Mouse (Mus musculus): ENCODE results near the gene Mrgprh. TPM values are rescaled to one million over a fixed set of nuclear protein-coding genes. Genes with fewer than 3 reads are reported as not detected.

Gene Mrgprh
- total RNA-seq, 2 experiments from 2014 or later, result 0.29 to 0.44 TPM

DNA sequence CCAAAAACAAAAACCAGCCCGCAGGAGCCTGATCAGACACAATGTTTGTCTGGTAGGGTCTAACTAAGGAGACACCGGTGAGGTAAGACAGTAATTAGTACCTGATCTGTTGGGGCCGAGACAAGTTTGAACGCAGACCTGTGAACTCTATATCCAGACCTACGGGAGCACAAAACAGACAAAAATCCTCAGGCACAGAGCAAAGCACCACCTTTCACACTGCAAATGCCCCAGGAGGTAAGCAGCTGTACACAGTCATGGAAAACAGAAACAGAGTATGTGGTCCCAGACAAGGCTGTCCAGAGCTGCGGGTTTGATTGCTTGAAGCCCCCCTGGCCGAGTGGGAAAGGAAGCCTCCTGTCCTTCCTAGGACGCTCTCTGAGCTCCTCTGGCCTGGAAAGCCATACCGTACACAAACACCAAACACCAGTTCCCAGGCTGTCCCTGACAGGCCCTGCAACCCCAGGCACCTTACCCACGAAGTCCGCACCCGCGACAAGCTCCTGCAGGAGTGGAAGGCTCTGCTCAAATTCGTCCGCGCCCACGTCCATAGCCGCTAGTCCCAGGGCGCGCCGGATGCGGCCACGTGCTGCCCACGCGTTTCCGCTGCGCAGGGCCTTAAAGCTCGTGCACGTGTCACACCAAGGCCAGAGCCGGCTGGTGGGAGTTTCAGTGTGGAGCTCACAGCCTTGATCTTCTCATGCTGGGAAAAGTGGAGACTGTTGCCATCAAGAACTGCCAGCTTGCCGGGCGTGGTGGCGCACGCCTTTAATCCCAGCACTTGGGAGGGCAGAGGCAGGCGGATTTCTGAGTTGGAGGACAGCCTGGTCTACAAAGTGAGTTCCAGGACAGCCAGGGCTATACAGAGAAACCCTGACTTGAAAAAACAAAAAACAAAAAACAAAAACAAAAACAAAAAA, 33.8 kb downstream of the Mrgprh start, which contains the start of gene Pnldc1:
Gene Pnldc1 (minus strand): TSS at position 870 of the 920 bp plus-strand sequence.
- DNase-seq (ENCODE audit: low spot score in 2 of 2), result no peak
- intact Hi-C loops (cut with DNase I), result no loop called here

DNA sequence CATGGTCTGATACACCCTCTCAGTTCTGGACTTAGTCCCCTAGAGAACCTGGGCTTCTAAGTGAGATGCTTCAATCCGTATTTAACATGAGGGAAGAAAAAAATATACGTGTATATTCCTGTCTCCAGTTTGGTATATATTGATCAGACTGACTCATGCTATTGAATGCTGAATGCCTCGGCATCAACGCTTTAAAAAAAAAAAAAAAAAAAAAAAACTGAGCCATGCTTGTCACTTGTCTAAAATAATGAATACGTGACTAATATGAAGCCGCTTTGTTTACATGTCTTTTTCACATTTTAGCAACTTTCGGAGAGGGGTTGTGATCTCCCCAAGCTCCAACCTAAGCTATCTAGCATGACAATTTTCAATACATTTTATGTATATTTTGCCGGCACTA, 34.6 kb downstream of the Mrgprh start:
- DNase-seq (ENCODE audit: low spot score in 2 of 2), result no peak
- intact Hi-C loops (cut with DNase I), result no loop called here

DNA sequence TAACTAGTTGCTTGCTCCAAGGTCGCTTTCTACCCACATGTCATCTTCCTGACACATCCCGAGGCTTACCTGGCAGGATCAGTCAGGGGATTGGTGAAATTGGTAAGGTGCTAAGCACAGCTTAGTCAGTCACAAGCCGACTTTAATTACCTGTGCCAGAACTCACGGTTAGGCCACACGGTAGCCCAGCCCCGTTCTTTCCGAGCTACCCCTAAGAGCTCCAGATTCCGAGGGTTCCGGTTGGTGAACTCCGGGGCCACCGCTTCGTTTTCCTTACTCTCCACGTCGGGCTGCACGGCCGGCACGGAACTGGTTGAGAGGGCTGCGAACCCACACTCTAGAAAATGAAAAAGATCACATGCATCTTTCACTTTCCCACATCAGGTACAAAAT, 39.6 kb downstream of the Mrgprh start, which contains the start of gene Tcp1:
Gene Tcp1 (plus strand): TSS at position 214 of the 393 bp plus-strand sequence.
- intact Hi-C loops (cut with DNase I), result no loop called here
- no peak for DNase-seq (ENCODE audit: low spot score in 2 of 2)

DNA sequence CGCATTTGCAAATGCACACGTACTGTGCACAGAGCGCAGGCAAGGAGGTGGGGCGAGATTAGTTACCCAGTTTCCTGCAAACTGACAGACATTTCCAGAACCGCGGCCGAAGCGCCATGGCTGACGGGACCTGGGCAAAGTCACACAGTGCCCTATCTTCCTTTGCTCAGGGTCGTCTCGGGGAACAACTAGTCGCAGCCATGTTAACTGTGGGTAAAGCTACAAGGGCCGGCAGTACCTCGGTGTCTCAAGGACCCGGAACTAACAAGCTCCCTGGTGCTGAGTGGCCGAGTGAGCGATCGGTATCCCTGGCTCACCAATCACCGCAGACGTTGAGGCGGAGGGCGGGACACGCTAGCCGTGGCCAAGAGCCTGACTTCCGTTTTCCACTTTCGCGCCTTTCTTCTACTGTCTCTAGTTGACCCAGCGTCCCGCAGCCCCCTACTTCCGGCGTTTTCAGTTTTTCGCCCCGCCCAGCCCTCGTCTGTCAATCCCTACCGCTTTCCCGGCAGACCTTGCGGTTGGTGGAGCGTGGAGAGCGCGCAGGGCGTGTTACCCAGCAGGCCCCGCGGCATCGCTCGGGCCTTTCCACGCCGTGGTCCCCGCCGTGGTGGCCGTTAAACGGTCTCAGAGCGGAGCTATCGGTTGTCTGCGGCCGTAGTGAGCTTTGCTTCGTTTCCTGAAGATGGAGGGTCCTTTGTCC, 40.2 kb downstream of the Mrgprh start, which contains the start of gene Mrpl18:
Gene Mrpl18 (minus strand): TSS at position 465 of the 703 bp plus-strand sequence.
- intact Hi-C loops (cut with DNase I), result loop anchor here (2.0 kb wide), 1 partner anchor 45 kb away; the partner anchor contains the start of gene Acat2
- peak; percentile 99 to 100 for DNase-seq (ENCODE audit: low spot score in 2 of 2)

DNA sequence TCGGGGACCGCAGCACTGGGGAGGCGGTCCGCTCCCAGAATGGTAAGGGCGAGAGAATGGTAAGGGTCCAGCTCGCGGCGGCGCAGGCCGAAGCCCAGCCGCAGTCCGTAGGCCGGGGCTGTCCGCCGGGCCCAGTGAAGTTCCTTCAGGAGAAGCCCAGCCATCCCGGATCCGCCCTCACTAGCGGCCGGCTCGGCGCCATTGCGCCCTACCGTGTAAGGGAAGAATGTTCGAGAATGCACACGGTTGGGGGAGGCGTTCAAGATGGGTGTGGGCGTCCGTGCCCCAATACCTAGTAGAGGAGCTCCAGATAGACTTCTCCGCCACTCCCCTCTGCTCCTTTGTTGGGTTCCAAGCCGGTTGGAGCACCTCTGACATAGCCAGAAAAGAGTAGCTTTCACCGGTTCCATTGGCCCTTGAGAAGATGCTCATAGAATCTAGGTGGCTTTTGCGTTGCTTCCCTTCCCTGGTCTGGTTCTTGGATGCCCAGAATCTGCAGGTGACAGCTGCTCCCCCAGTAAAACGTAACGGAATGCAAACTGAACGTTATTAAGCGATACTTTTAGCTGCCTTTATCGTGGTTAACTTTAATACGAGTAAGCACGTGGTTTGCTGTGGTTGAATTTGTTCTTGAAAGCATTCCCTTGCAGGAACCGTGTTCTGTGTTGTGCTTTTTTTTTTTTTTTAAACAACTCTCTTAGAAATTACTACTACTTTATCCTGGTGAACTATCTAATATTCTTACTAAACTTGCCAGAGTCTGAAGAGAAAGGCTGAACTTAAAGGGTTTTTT, 41.0 kb downstream of the Mrgprh start:
- intact Hi-C loops (cut with DNase I), result loop anchor here (2.0 kb wide), 1 partner anchor 44 kb away; the partner anchor contains the start of gene Acat2
- DNase-seq (ENCODE audit: low spot score in 2 of 2), result peak; percentile 38 to 56

DNA sequence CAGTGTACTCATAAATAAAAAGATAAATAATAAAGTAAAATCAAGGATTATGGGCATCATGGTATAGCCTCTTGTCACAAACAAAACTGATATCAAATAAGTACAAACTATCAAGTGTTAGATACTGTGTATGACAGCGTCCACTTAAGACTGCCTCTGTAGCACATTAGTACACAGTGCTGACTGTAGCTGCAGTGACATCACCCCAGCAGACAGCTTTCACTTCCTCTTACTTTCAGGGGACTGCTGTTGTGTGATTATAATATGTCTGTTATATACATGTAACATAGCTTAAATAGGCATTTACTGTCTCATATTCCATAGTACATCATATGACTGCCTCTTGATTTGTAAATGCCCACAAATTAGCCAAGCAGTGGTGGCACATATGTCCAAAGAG, 45.2 kb downstream of the Mrgprh start:
- intact Hi-C loops (cut with DNase I), result no loop called here
- no peak for DNase-seq (ENCODE audit: low spot score in 2 of 2)

DNA sequence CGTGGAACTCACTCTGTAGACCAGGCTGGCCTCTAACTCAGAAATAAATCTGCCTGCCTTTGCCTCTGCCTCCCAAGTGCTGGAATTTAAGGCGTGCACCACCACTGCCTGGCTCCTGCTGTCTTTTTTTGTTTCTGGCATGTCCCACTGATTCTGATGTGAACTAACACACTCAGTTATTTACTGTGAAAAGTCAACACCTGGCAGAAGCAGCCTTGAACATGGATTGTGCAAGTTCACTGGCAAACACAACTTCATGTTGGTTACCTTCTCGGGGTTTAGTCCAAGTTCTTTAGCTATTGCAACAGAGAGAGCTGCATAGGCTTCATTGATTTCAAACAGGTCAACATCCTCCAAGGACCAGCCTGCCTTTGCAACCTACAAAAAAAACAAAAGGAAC, 49.2 kb downstream of the Mrgprh start:
- DNase-seq (ENCODE audit: low spot score in 2 of 2), result no peak
- intact Hi-C loops (cut with DNase I), result no loop called here

DNA sequence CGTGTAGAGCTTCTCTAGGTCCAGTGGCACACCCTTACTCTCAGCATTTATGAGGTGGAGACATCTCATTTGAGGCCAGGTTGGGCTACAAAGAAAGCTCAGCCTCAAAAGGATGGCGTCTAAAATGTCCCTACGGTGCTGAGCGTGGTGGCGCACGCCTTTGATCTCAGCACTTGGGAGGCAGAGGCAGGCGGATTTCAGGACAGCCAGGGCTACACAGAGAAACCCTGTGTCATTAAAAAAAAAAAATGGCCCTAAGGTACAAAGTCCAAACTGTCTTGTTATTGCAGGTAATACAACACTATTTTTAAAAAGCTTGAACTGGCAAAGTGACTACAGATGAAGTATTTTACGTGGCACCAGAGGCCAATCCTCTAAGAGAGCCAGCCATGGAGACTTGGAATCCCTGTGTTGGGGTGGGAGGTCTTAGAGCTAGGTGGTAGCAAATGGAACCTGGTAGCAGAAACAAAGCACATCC, 49.9 kb downstream of the Mrgprh start:
- intact Hi-C loops (cut with DNase I), result no loop called here
- DNase-seq (ENCODE audit: low spot score in 2 of 2), result no peak

Small RNA genes within 50 kb of the gene (microRNA-seq; reads per million reads assigned to microRNA genes)
- gene Gm24085, result 0 reads per million in 2 experiments

Other genes starting within 250 kb of the Mrgprh start
- gene Slc22a1, start 200.2 kb upstream of the Mrgprh start, total RNA-seq (2021), result 1 to 10 TPM; 2.1 to 3.7 TPM
- gene Igf2r, start 106.4 kb upstream of the Mrgprh start, total RNA-seq (2021), result 10 to 100 TPM; 25.8 to 25.9 TPM
- 10 to 100 TPM; 25.5 to 26.0 TPM for gene Mas1, start 7.9 kb upstream of the Mrgprh start, total RNA-seq (2021)
- gene Pnldc1, start 34.2 kb downstream of the Mrgprh start, total RNA-seq (2021), result 1 to 10 TPM; 1.8 to 5.8 TPM
- 100 to 1,000 TPM; 204 to 211 TPM for gene Tcp1, start 39.7 kb downstream of the Mrgprh start, total RNA-seq (2021)
- 10 to 100 TPM; 55.1 to 58.4 TPM for gene Mrpl18, start 40.3 kb downstream of the Mrgprh start, total RNA-seq (2021)
- gene Acat3, start 64.6 kb downstream of the Mrgprh start, total RNA-seq (2021), result 1 to 10 TPM; 2.1 to 2.9 TPM
- gene Acat2, start 84.7 kb downstream of the Mrgprh start, total RNA-seq (2021), result 10 to 100 TPM; 79.6 to 80.6 TPM
- gene Wtap, start 118.1 kb downstream of the Mrgprh start, total RNA-seq (2021), result 10 to 100 TPM; 52.5 to 55.5 TPM
- gene Sod2, start 130.8 kb downstream of the Mrgprh start, total RNA-seq (2021), result 100 to 1,000 TPM; 268 to 271 TPM
- gene Gpr31b, start 176.3 kb downstream of the Mrgprh start, total RNA-seq (2021), result under 1 TPM in 1 of 2 experiments, not detected in 1; 0.55 TPM
- gene Tcp10b, start 185.1 kb downstream of the Mrgprh start, total RNA-seq (2021), result under 1 TPM in 1 of 2 experiments, not detected in 1; 0.23 TPM

Data from left cerebral cortex, postnatal 14 days (tissue).